Comparison of ENCODE assay signal across 8 mouse cellular contexts in genomic region chr6:15722631-15723030, GRCm38 (mm10). TPM values are rescaled to one million over a fixed set of nuclear protein-coding genes. Genes with fewer than 3 reads are reported as not detected.
DNase-seq lines count a peak whose midpoint lies in the region; ATAC-seq and TF ChIP-seq lines count a peak whose summit lies in the region.
"Not testable (repeated sequence)": the region's sequence is repeated elsewhere in the genome, so short reads cannot be mapped to it uniquely, and the experiment has no call there.
"Had no signal": no experiment of that assay in that cellular context is flagged by ENCODE, and none has a peak within 500 bp of the region (broad histone marks: within the 10 kb centered on the region; RNA-seq: fewer than 3 reads in every experiment).

No protein-coding gene starts in this region.

- not testable (repeated sequence) for H3K27ac ChIP-seq in CH12.LX (ENCODE audit: insufficient read depth, low read depth); embryonic facial prominence, embryonic 12.5 days; heart, embryonic 13.5 days (replicated peaks); intestine, embryonic 16.5 days (ENCODE audit: low read length); limb, embryonic 14.5 days (replicated peaks; ENCODE audit: low read depth, low read length); stomach, embryonic 14.5 days (ENCODE audit: low read length)
- H3K27ac ChIP-seq in gastrocnemius, adult 2 months = peak overlapping the region; percentile 61; the same call in 1 of the 2 replicates

- not testable (repeated sequence) for H3K4me3 ChIP-seq in CH12.LX (replicated peaks in 1 of 3; ENCODE audit: low read depth in 2 of 3, low read length in 2 of 3, poor library complexity in 1 of 3); embryonic facial prominence, embryonic 12.5 days; heart, embryonic 13.5 days; intestine, embryonic 16.5 days (ENCODE audit: low read length); stomach, embryonic 14.5 days (ENCODE audit: low read depth, low read length)
- peak overlapping the region; percentile 96 for H3K4me3 ChIP-seq in gastrocnemius, adult 2 months
- H3K4me3 ChIP-seq in limb, embryonic 14.5 days (replicated peaks; ENCODE audit: low read length) = peak overlapping the region; percentile 84; the same call in 1 of the 2 replicates

- H3K4me2 ChIP-seq in CH12.LX (ENCODE audit: insufficient read depth, low read depth, poor library complexity, severe bottlenecking) = not testable (repeated sequence)
- peak overlapping the region; percentile 84 for H3K4me2 ChIP-seq in embryonic facial prominence, embryonic 12.5 days (replicated peaks)
- peak overlapping the region; percentile 79 for H3K4me2 ChIP-seq in heart, embryonic 13.5 days
- 0 out of 2 replicates have a peak overlapping the region, but pooled peaks have one; percentile 22 for H3K4me2 ChIP-seq in intestine, embryonic 16.5 days (ENCODE audit: low read depth, low read length)
- H3K4me2 ChIP-seq in limb, embryonic 14.5 days (replicated peaks; ENCODE audit: low read depth, low read length, severe bottlenecking) = peak overlapping the region; percentile 59; the same call in 1 of the 2 replicates
- 0 out of 2 replicates have a peak overlapping the region, but pooled peaks have one; percentile 67 for H3K4me2 ChIP-seq in stomach, embryonic 14.5 days (replicated peaks; ENCODE audit: low read depth, low read length)

- 90% methylated on average over 7 of the region's 8 CpGs for WGBS in embryonic facial prominence, embryonic 12.5 days
- WGBS in heart, embryonic 13.5 days = 81% methylated on average over 7 of the region's 8 CpGs
- 90% methylated on average over 8 of the region's 8 CpGs for WGBS in intestine, embryonic 16.5 days
- WGBS in limb, embryonic 14.5 days = 96% methylated on average over 7 of the region's 8 CpGs
- WGBS in stomach, embryonic 14.5 days = 78% methylated on average over 7 of the region's 8 CpGs

- H3K9me3 ChIP-seq in CH12.LX (replicated peaks; ENCODE audit: low read length); embryonic facial prominence, embryonic 12.5 days; heart, embryonic 13.5 days; intestine, embryonic 16.5 days (ENCODE audit: control insufficient read depth, low read length); limb, embryonic 14.5 days (ENCODE audit: control insufficient read depth, low read length); stomach, embryonic 14.5 days (ENCODE audit: control insufficient read depth, low read depth, low read length): not testable (repeated sequence)

- TF ChIP-seq EP300 in CH12.LX (IDR thresholded peaks at IDR 0.05; ENCODE audit: low read length) = not testable (repeated sequence)

- ATAC-seq in embryonic facial prominence, embryonic 12.5 days (ENCODE audit: insufficient number of reproducible peaks, insufficient read depth, low FRiP score, low TSS enrichment); heart, embryonic 13.5 days (ENCODE audit: extremely low read depth, insufficient number of reproducible peaks, low FRiP score, low TSS enrichment); intestine, embryonic 16.5 days; limb, embryonic 14.5 days (ENCODE audit: low FRiP score, low read depth); stomach, embryonic 14.5 days (ENCODE audit: insufficient number of reproducible peaks, insufficient read depth, low FRiP score, low read depth): not testable (repeated sequence)

- H3K4me1 ChIP-seq in CH12.LX (ENCODE audit: control insufficient read depth in 1 of 2, insufficient read depth in 2 of 2) = peaks cover 3 to 12% of the 10 kb centered on the region in 2 experiments; a peak in 3 of 4 replicates
- not testable (repeated sequence) for H3K4me1 ChIP-seq in embryonic facial prominence, embryonic 12.5 days; intestine, embryonic 16.5 days (ENCODE audit: control insufficient read depth, insufficient read depth, low read length)
- H3K4me1 ChIP-seq in heart, embryonic 13.5 days = peaks cover 34% of the 10 kb centered on the region
- peaks cover 26% of the 10 kb centered on the region for H3K4me1 ChIP-seq in limb, embryonic 14.5 days (ENCODE audit: control insufficient read depth, insufficient read depth, low read length)
- H3K4me1 ChIP-seq in stomach, embryonic 14.5 days (ENCODE audit: control insufficient read depth, insufficient read depth, low read length) = peaks cover 11% of the 10 kb centered on the region; the same call in 1 of the 2 replicates

- TF ChIP-seq CTCF in CH12.LX (conservative IDR thresholded peaks at IDR 0.05 in 1 of 2, IDR thresholded peaks at IDR 0.05 in 1 of 2; ENCODE audit: low read depth in 2 of 2, low read length in 2 of 2); gastrocnemius, adult 2 months (IDR thresholded peaks at IDR 0.05): not testable (repeated sequence)

- not testable (repeated sequence) for TF ChIP-seq POLR2A in CH12.LX (IDR thresholded peaks at IDR 0.05; ENCODE audit: low read depth, low read length); limb, embryonic 14.5 days (IDR thresholded peaks at IDR 0.05; ENCODE audit: borderline replicate concordance, extremely low read depth, insufficient read depth, insufficient read length)

- H3K36me3 ChIP-seq in CH12.LX (replicated peaks in 1 of 2; ENCODE audit: control insufficient read depth in 1 of 2, insufficient read depth in 1 of 2, low read length in 1 of 2) = peaks cover 4 to 18% of the 10 kb centered on the region in 2 experiments
- not testable (repeated sequence) for H3K36me3 ChIP-seq in embryonic facial prominence, embryonic 12.5 days; heart, embryonic 13.5 days; intestine, embryonic 16.5 days (ENCODE audit: control insufficient read depth, insufficient read depth, low read length); limb, embryonic 14.5 days (ENCODE audit: control insufficient read depth, insufficient read depth, low read length); stomach, embryonic 14.5 days (ENCODE audit: control insufficient read depth, insufficient read depth, low read length)

- not testable (repeated sequence) for H3K79me2 ChIP-seq in CH12.LX (replicated peaks; ENCODE audit: control insufficient read depth, extremely low read depth, insufficient read depth, poor library complexity, severe bottlenecking)

- not testable (repeated sequence) for H3K27me3 ChIP-seq in CH12.LX (replicated peaks); embryonic facial prominence, embryonic 12.5 days; heart, embryonic 13.5 days (replicated peaks); intestine, embryonic 16.5 days (replicated peaks; ENCODE audit: control insufficient read depth, insufficient read depth, low read length); limb, embryonic 14.5 days (ENCODE audit: control insufficient read depth, insufficient read depth, low read length); stomach, embryonic 14.5 days (ENCODE audit: control insufficient read depth, insufficient read depth, low read length)

- H3K9ac ChIP-seq in CH12.LX (ENCODE audit: insufficient read depth, low read depth); embryonic facial prominence, embryonic 12.5 days; heart, embryonic 13.5 days; intestine, embryonic 16.5 days (ENCODE audit: low read depth, low read length); limb, embryonic 14.5 days (ENCODE audit: low read depth, low read length, severe bottlenecking); stomach, embryonic 14.5 days (replicated peaks; ENCODE audit: low read depth, low read length): not testable (repeated sequence)

- DNase-seq in CH12.LX (ENCODE audit: extremely low read depth); gastrocnemius, adult 2 months; limb, embryonic 14.5 days (ENCODE audit: low spot score): not testable (repeated sequence)

- dilution Hi-C loops in CH12.LX (cut with MboI; ENCODE audit: extremely low pct_ligation_motif_present, extremely low pct_unique_long_range_greater_than_20kb, low sequenced_read_pairs) = not testable (repeated sequence)

- intact Hi-C loops in gastrocnemius, adult 2 months (cut with DNase I) = loop anchor here (5.0 kb wide), 1 partner anchor 70 kb away; no protein-coding TSS in a partner anchor

- in situ Hi-C loops in CH12.LX (cut with MboI; ENCODE audit: low pct_ligation_motif_present, low pct_unique_long_range_greater_than_20kb, low sequenced_read_pairs) = not testable (repeated sequence)

- not testable (repeated sequence) for TF ChIP-seq RAD21 in CH12.LX (IDR thresholded peaks at IDR 0.05; ENCODE audit: low read depth, low read length)

TF ChIP-seq in CH12.LX, 34 proteins besides CTCF, POLR2A, EP300 and RAD21:
- TF ChIP-seq ZNF384 (IDR thresholded peaks at IDR 0.05; ENCODE audit: low read depth, low read length) = peak; percentile 56; the same call in 1 of the 2 replicates
TF ChIP-seq in CH12.LX: peak in this region for 1; not testable (repeated sequence) for 33.

RNA-seq across cellular contexts. Expression of gene Mdfic, which starts 2.2 kb away (rescaled TPM):
- total RNA-seq in CH12.LX (2012; rRNA removed) = 10.5 and 14.1 TPM in 2 replicates
- total RNA-seq in CH12.LX (2014; rRNA removed) = 14.7 and 15.1 TPM in 2 replicates
- 8.3 and 8.9 TPM in 2 replicates for polyA plus RNA-seq in CH12.LX (2012; ENCODE audit: insufficient read length, low read depth)
- polyA plus RNA-seq in embryonic facial prominence, embryonic 12.5 days (2016; fragmentation: Nextera tagmentation; extraction: Ambion mirVana) = 10.4 and 13.6 TPM in 2 replicates
- 1 to 10 TPM; 8.9 to 9.4 TPM for total RNA-seq in gastrocnemius, adult 2 months (2021)
- polyA plus RNA-seq in heart, embryonic 13.5 days (2015; fragmentation: Nextera tagmentation; extraction: Ambion mirVana) = 3.8 and 4.3 TPM in 2 replicates
- 3.0 and 3.4 TPM in 2 replicates for polyA plus RNA-seq in intestine, embryonic 16.5 days (2015; fragmentation: Nextera tagmentation; extraction: Ambion mirVana)
- 26.7 and 27.7 TPM in 2 replicates for polyA plus RNA-seq in limb, embryonic 14.5 days (2012; rRNA removed)
- polyA plus RNA-seq in limb, embryonic 14.5 days (2014; fragmentation: Nextera tagmentation; extraction: Ambion mirVana) = 14.2 and 19.1 TPM in 2 replicates
- polyA plus RNA-seq in stomach, embryonic 14.5 days (2014; fragmentation: Nextera tagmentation; extraction: Ambion mirVana) = 12.7 and 15.6 TPM in 2 replicates
- total RNA-seq: MEL had no signal
